Mouse (Mus musculus): ENCODE data around the gene Mcub. TPM values are rescaled to one million over a fixed set of nuclear protein-coding genes. Genes with fewer than 3 reads are reported as not detected.

Gene Mcub
- total and polyA plus RNA-seq, 3 experiments, result 2.9 to 3.8 (median 3.7) TPM

- H3K9me3 ChIP-seq (replicated peaks; ENCODE audit: low read length), result no peaks in the 10 kb centered on the region
- peak overlapping the region; percentile 63 for H3K4me2 ChIP-seq (ENCODE audit: insufficient read depth, low read depth, poor library complexity, severe bottlenecking)
- TF ChIP-seq ZMIZ1 (IDR thresholded peaks at IDR 0.05; ENCODE audit: low read depth, low read length) (no peak), E2F4 (IDR thresholded peaks at IDR 0.05; ENCODE audit: insufficient replicate concordance, low read depth, low read length) (no peak), SIN3A (IDR thresholded peaks at IDR 0.05; ENCODE audit: low read length) (peak; percentile 26; the same call in 1 of the 2 replicates), TCF12 (IDR thresholded peaks at IDR 0.05; ENCODE audit: low read depth, low read length) (peak; percentile 74; the same call in 1 of the 2 replicates), MAZ (IDR thresholded peaks at IDR 0.05; ENCODE audit: low read depth, low read length) (no peak), JUND (conservative IDR thresholded peaks at IDR 0.05; ENCODE audit: low read depth, low read length) (peak; percentile 61), IRF4 (IDR thresholded peaks at IDR 0.05; ENCODE audit: low read depth, low read length) (peak; percentile 92), EP300 (IDR thresholded peaks at IDR 0.05; ENCODE audit: low read length) (peak; percentile 93), ZNF384 (IDR thresholded peaks at IDR 0.05; ENCODE audit: low read depth, low read length) (no peak), RAD21 (IDR thresholded peaks at IDR 0.05; ENCODE audit: low read depth, low read length) (no peak), NELFE (IDR thresholded peaks at IDR 0.05; ENCODE audit: low read depth, low read length) (no peak), MYC (IDR thresholded peaks at IDR 0.05; ENCODE audit: low read depth, low read length) (no peak), BHLHE40 (IDR thresholded peaks at IDR 0.05; ENCODE audit: low read depth, low read length) (peak; percentile 67), USF1 (IDR thresholded peaks at IDR 0.05; ENCODE audit: low read depth, low read length) (no peak), MEF2A (IDR thresholded peaks at IDR 0.05; ENCODE audit: borderline replicate concordance, low read depth, low read length) (peak; percentile 48; the same call in 1 of the 2 replicates), UBTF (IDR thresholded peaks at IDR 0.05; ENCODE audit: low read depth, low read length) (0 out of 2 replicates have a peak, but pooled peaks have one; percentile 8)
- no peak overlapping the region for H3K9ac ChIP-seq (ENCODE audit: insufficient read depth, low read depth)
- in situ Hi-C loops (cut with MboI; ENCODE audit: low pct_ligation_motif_present, low pct_unique_long_range_greater_than_20kb, low sequenced_read_pairs), result no loop called here
- peaks cover 22 to 36% of the 10 kb centered on the region in 2 experiments for H3K4me1 ChIP-seq (ENCODE audit: control insufficient read depth in 1 of 2, insufficient read depth in 2 of 2)
- H3K27me3 ChIP-seq (replicated peaks), result no peaks in the 10 kb centered on the region
- dilution Hi-C loops (cut with MboI; ENCODE audit: extremely low pct_ligation_motif_present, extremely low pct_unique_long_range_greater_than_20kb, low sequenced_read_pairs), result no loop called here
- peak overlapping the region in 1 of 3 experiments; percentile 45 for H3K4me3 ChIP-seq (replicated peaks in 1 of 3; ENCODE audit: low read depth in 2 of 3, low read length in 2 of 3, poor library complexity in 1 of 3)
- DNase-seq (ENCODE audit: extremely low read depth), result peak; percentile 87
- no peaks in the 10 kb centered on the region for H3K79me2 ChIP-seq (replicated peaks; ENCODE audit: control insufficient read depth, extremely low read depth, insufficient read depth, poor library complexity, severe bottlenecking)
- H3K36me3 ChIP-seq (replicated peaks in 1 of 2; ENCODE audit: control insufficient read depth in 1 of 2, insufficient read depth in 1 of 2, low read length in 1 of 2), result peaks cover 24 to 74% of the 10 kb centered on the region in 2 experiments
- H3K27ac ChIP-seq (ENCODE audit: insufficient read depth, low read depth), result peak overlapping the region; percentile 100
These were observed 76.9 kb downstream of the Mcub start for GRCm38 (mm10) chr3:129893143-129893542.

DNA sequence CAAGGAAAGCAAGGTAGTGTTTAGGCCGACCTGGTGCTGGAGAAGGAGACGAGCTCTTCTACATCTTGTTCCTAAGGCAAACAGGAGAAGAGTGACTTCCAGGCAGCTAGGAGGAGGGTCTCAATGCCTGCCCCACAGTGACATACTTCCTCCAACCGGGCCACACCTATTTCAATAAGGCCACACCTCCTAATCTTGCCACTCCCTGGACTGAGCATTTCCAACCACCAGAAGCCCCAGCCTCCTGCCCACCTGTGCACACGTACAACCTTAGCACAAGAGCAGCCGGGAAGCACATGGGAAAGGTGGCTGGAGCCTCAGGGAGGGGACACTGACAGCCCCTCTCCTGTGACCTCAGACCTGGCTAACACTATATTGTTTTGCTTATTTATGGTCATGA is 78.0 kb downstream of the Mcub start:
- Histone ChIP-seq H3K4me2 (ENCODE audit: insufficient read depth, low read depth, poor library complexity, severe bottlenecking) (no peak overlapping the region), H3K4me1 (ENCODE audit: control insufficient read depth in 1 of 2, insufficient read depth in 2 of 2) (peaks cover 22 to 40% of the 10 kb centered on the region in 2 experiments), H3K36me3 (replicated peaks in 1 of 2; ENCODE audit: control insufficient read depth in 1 of 2, insufficient read depth in 1 of 2, low read length in 1 of 2) (peaks cover 24 to 72% of the 10 kb centered on the region in 2 experiments), H3K9ac (ENCODE audit: insufficient read depth, low read depth) (peak overlapping the region; percentile 51; the same call in 1 of the 2 replicates), H3K27ac (ENCODE audit: insufficient read depth, low read depth) (peak overlapping the region; percentile 100), H3K4me3 (replicated peaks in 1 of 3; ENCODE audit: low read depth in 2 of 3, low read length in 2 of 3, poor library complexity in 1 of 3) (peak overlapping the region in 1 of 3 experiments; percentile 3), H3K9me3 (replicated peaks; ENCODE audit: low read length) (no peaks in the 10 kb centered on the region), H3K79me2 (replicated peaks; ENCODE audit: control insufficient read depth, extremely low read depth, insufficient read depth, poor library complexity, severe bottlenecking) (no peaks in the 10 kb centered on the region), H3K27me3 (replicated peaks) (no peaks in the 10 kb centered on the region)
- DNase-seq (ENCODE audit: extremely low read depth), result peak; percentile 45
- TF ChIP-seq MXI1 (IDR thresholded peaks at IDR 0.05; ENCODE audit: low read depth, low read length) (no peak), MYC (IDR thresholded peaks at IDR 0.05; ENCODE audit: low read depth, low read length) (no peak), MEF2A (IDR thresholded peaks at IDR 0.05; ENCODE audit: borderline replicate concordance, low read depth, low read length) (no peak), RCOR1 (conservative IDR thresholded peaks at IDR 0.05; ENCODE audit: low read depth, low read length) (no peak), E2F4 (IDR thresholded peaks at IDR 0.05; ENCODE audit: insufficient replicate concordance, low read depth, low read length) (no peak), JUN (IDR thresholded peaks at IDR 0.05; ENCODE audit: insufficient read depth, low read depth, low read length) (no peak), KAT2A (IDR thresholded peaks at IDR 0.05; ENCODE audit: insufficient replicate concordance, low read length) (no peak), ZC3H11A (IDR thresholded peaks at IDR 0.05; ENCODE audit: low read depth, low read length) (no peak), NRF1 (IDR thresholded peaks at IDR 0.05; ENCODE audit: low read depth, low read length) (no peak), PAX5 (IDR thresholded peaks at IDR 0.05; ENCODE audit: low read length) (no peak), SMC3 (IDR thresholded peaks at IDR 0.05; ENCODE audit: low read depth, low read length) (no peak), ETS1 (conservative IDR thresholded peaks at IDR 0.05; ENCODE audit: low read depth, low read length) (no peak), IRF4 (IDR thresholded peaks at IDR 0.05; ENCODE audit: low read depth, low read length) (no peak), ZMIZ1 (IDR thresholded peaks at IDR 0.05; ENCODE audit: low read depth, low read length) (no peak), CHD1 (IDR thresholded peaks at IDR 0.05; ENCODE audit: low read depth, low read length) (no peak), NELFE (IDR thresholded peaks at IDR 0.05; ENCODE audit: low read depth, low read length) (no peak), ZKSCAN1 (IDR thresholded peaks at IDR 0.05; ENCODE audit: borderline replicate concordance, low read depth, low read length) (no peak)
- in situ Hi-C loops (cut with MboI; ENCODE audit: low pct_ligation_motif_present, low pct_unique_long_range_greater_than_20kb, low sequenced_read_pairs) (no loop called here), dilution Hi-C loops (cut with MboI; ENCODE audit: extremely low pct_ligation_motif_present, extremely low pct_unique_long_range_greater_than_20kb, low sequenced_read_pairs) (no loop called here)
